Mouse (Mus musculus) CH12.LX (cell line): Measurements from ENCODE around the gene 2610507B11Rik.

Source experiments
- BHLHE40 ChIP-seq: IDR thresholded peaks from 2 replicates; pipeline ENCODE4 v1.6.1; 2011; ENCODE audit warnings: mild to moderate bottlenecking, low read depth, low read length, improper control_type of control experiment
- CTCF ChIP-seq, 2 experiments: IDR thresholded peaks in 1 of 2; conservative IDR thresholded peaks in 1 of 2; 2 replicates each; pipeline ENCODE4 v1.5.1; 2011 to 2012; ENCODE audit warnings: low read depth in 2 of 2, low read length in 2 of 2, improper control_type of control experiment in 1 of 2, inconsistent platforms in 1 of 2, mild to moderate bottlenecking in 1 of 2, moderate library complexity in 1 of 2

DNA sequence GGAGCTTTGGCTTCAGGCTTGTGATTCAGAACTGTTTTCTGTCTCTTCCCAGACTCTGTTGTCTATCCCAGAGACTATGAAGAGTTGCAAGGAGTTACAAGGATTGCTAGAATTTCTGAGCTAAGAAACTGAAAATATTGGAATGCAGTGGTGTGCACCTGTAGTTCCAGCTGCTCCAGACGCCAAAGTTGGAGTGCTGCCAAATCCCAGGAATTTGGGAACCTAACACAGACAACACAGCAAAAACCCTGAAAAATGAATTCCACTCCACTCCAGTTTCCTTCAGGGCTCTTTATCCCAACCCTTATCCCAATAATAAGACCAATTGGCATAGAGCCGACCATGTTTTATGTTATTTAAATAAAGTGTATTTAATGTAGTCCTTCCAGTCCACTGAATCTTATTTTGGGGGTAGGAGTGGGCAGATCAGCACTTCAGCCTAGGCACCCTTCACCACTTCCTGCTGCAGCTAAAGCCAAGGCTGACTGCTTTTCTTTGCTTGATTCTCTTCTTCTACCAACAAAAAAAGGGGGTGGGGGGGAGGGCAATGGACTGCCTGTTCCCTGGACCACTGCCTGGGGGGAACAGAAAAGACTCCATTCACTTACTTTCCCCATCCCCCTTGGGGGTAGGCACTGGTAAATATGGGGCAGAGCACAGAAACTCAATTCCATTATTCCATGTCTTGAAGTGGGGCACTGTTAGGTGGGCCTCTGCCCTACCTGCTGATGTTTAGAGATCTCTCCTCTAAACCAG, 60.7 kb downstream of the 2610507B11Rik start:
- TF ChIP-seq CTCF (conservative IDR thresholded peaks at IDR 0.05 in 1 of 2, IDR thresholded peaks at IDR 0.05 in 1 of 2; ENCODE audit: low read depth in 2 of 2, low read length in 2 of 2): no peak
- TF ChIP-seq BHLHE40: no peak
